Mouse (Mus musculus) midbrain, embryonic 15.5 days (tissue): ENCODE measurements at regions not wholly inside any gene's neighbourhood (a gene's known extent, or its start where the extent isn't known, plus 50 kb on each side); places are given as distances from the start of the nearest gene placed in this dataset.

Experiments
- ATAC-seq: fragments of 200-750 bp; cut with Nextera tagmentation; replicated peaks from 2 replicates; pipeline ENCODE4 v1.8.0; 2017; ENCODE audit warnings: moderate TSS enrichment
- H3K27ac ChIP-seq: fragments of 300-500 bp; sonication (generic); 2 replicates; pipeline ENCODE4 v1.5.1; 2015; ENCODE audit warnings: mild to moderate bottlenecking, inconsistent platforms
- H3K27me3 ChIP-seq: fragments of 300-500 bp; sonication (generic); replicated peaks from 2 replicates; pipeline ENCODE4 v1.6.1; 2015; ENCODE audit warnings: inconsistent platforms
- H3K36me3 ChIP-seq: fragments of 300-500 bp; sonication (generic); replicated peaks from 2 replicates; pipeline ENCODE4 v1.6.1; 2015; ENCODE audit warnings: inconsistent platforms
- H3K4me1 ChIP-seq: fragments of 300-500 bp; sonication (generic); 2 replicates; pipeline ENCODE4 v1.6.1; 2015; ENCODE audit warnings: inconsistent platforms
- H3K4me2 ChIP-seq: fragments of 300-500 bp; sonication (generic); 2 replicates; pipeline ENCODE4 v1.6.1; 2015; ENCODE audit warnings: inconsistent platforms, mild to moderate bottlenecking, moderate library complexity
- H3K4me3 ChIP-seq: fragments of 300-500 bp; sonication (generic); 2 replicates; pipeline ENCODE4 v1.5.1; 2015; ENCODE audit warnings: mild to moderate bottlenecking, inconsistent platforms
- H3K9ac ChIP-seq: fragments of 300-500 bp; sonication (generic); 2 replicates; pipeline ENCODE4 v1.6.1; 2015; ENCODE audit warnings: mild to moderate bottlenecking, inconsistent platforms
- H3K9me3 ChIP-seq: fragments of 300-500 bp; sonication (generic); 2 replicates; pipeline ENCODE4 v1.6.1; 2016; ENCODE audit warnings: inconsistent platforms
- WGBS: fragments of 180-500 bp; shearing (Covaris S2); methylation state at CpG from one replicate; pipeline ENCODE4 v1.1.7; 2015; ENCODE audit warnings: mixed read lengths; 5-methylcytosine and 5-hydroxymethylcytosine counted together

- no peak overlapping the region for H3K9ac ChIP-seq
- no peaks in the 10 kb centered on the region for H3K36me3 ChIP-seq
- no peaks in the 10 kb centered on the region for H3K4me1 ChIP-seq
- no peaks in the 10 kb centered on the region for H3K9me3 ChIP-seq
- no peaks in the 10 kb centered on the region for H3K27me3 ChIP-seq
- WGBS = 87% methylated on average over 5 of the region's 5 CpGs
- no peak overlapping the region for H3K4me2 ChIP-seq
- H3K4me3 ChIP-seq = no peak overlapping the region
- no peak for ATAC-seq
- H3K27ac ChIP-seq = no peak overlapping the region
Measured at GRCm38 (mm10) chr13:6241472-6242123, 306.4 kb upstream of the Pitrm1 start.

DNA sequence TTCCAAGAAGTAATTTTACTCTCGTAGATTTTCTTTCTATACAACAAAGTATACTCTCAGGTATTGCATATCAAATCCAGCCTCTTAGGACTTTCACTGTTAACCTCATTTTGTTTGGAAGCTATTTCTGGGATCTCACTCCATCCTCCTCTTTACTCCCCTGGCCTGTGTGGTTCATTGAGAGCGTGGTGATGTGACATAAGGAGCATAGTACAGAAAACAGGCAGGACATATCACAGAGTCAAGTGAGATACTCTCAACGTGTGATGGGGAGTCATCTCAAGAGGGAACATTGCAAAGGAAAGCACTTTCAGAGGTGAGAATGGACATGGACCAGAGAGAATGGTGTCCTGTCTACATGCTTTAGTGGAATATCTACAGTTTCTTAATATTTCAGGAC, 297.8 kb upstream of the Pitrm1 start:
- no peak overlapping the region for H3K27ac ChIP-seq
- no peaks in the 10 kb centered on the region for H3K27me3 ChIP-seq
- no peaks in the 10 kb centered on the region for H3K4me1 ChIP-seq
- WGBS = 91% methylated on average over 3 of the region's 3 CpGs
- no peaks in the 10 kb centered on the region for H3K9me3 ChIP-seq
- ATAC-seq = no peak
- H3K4me3 ChIP-seq = no peak overlapping the region
- H3K9ac ChIP-seq = no peak overlapping the region
- H3K36me3 ChIP-seq = no peaks in the 10 kb centered on the region
- no peak overlapping the region for H3K4me2 ChIP-seq

DNA sequence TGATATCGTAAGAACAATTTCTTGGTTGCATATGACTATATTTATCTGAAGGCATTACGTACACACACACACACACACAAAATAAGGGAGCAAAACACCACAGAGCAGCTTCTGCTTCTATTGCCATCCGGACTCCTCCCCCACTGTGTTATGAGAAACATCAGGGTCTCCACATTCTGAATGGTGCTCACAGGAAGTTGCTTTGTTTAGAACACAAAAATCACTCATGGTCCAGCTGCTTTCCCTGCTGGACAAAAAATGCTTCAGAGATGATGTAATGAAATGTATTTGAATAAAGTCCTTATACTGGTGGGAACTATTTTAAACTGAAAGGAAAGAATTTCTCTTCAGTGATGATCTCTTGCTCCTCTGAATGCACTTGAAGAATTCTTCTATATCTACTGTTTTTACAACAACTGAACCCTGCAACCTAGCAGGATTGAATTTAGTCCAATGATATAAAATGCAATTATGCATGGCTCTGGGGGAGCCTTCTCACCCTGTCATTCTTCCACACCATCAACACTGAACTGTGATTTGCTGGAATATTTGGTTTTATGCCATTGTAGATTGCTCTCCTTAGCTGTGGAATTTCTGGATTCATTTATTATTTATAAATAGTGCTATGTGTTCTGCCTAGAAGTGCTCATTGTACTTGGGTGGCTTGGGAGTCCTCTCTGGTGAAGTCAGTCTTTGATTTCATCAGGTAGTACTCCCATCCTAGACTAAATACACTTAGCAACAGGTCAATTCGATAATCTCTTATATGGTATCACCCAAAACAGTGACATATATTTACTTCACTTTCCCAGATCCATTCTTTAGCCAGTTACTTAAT, 296.7 kb upstream of the Pitrm1 start:
- WGBS = 54% methylated on average over 4 of the region's 4 CpGs

GRCm38 (mm10) chr13:6252100-6252499, 295.8 kb upstream of the Pitrm1 start:
- 87% methylated on average over 3 of the region's 3 CpGs for WGBS
- Histone ChIP-seq H3K4me2 (no peak overlapping the region), H3K9me3 (no peaks in the 10 kb centered on the region), H3K9ac (no peak overlapping the region), H3K4me3 (no peak overlapping the region), H3K36me3 (no peaks in the 10 kb centered on the region), H3K27ac (no peak overlapping the region), H3K4me1 (no peaks in the 10 kb centered on the region), H3K27me3 (no peaks in the 10 kb centered on the region)
- no peak for ATAC-seq

More for the DNA sequence above, 296.7 kb upstream of the Pitrm1 start:
- no peak overlapping the region for H3K4me2 ChIP-seq
- no peaks in the 10 kb centered on the region for H3K4me1 ChIP-seq
- no peak overlapping the region for H3K27ac ChIP-seq
- no peaks in the 10 kb centered on the region for H3K36me3 ChIP-seq
- H3K4me3 ChIP-seq = no peak overlapping the region
- no peak overlapping the region for H3K9ac ChIP-seq
- no peaks in the 10 kb centered on the region for H3K9me3 ChIP-seq
- H3K27me3 ChIP-seq = no peaks in the 10 kb centered on the region
- peak; percentile 72; the same call in 1 of the 2 replicates for ATAC-seq

DNA sequence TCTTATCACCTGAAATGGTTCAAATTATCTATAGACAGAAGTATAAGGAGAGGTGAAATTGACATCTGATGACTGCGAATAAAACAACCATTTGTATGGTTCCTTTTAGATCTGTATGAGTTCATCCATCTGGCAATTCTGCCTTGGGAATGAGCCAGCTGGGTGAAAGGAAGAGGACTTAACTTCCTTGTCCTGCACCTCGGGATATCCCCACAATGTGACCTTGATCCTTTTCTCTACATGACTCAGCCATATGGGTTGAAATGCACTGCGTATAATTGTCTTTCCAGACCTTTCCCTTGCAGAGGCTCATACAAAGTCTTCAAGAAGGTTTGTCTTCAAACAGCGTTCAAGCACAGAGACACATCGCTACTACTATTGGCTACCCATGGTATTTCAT, 292.6 kb upstream of the Pitrm1 start:
- no peaks in the 10 kb centered on the region for H3K4me1 ChIP-seq
- H3K36me3 ChIP-seq = no peaks in the 10 kb centered on the region
- no peak overlapping the region for H3K9ac ChIP-seq
- 94% methylated on average over 5 of the region's 5 CpGs for WGBS
- no peaks in the 10 kb centered on the region for H3K9me3 ChIP-seq
- no peaks in the 10 kb centered on the region for H3K27me3 ChIP-seq
- no peak overlapping the region for H3K4me2 ChIP-seq
- no peak overlapping the region for H3K27ac ChIP-seq
- ATAC-seq = no peak
- no peak overlapping the region for H3K4me3 ChIP-seq

DNA sequence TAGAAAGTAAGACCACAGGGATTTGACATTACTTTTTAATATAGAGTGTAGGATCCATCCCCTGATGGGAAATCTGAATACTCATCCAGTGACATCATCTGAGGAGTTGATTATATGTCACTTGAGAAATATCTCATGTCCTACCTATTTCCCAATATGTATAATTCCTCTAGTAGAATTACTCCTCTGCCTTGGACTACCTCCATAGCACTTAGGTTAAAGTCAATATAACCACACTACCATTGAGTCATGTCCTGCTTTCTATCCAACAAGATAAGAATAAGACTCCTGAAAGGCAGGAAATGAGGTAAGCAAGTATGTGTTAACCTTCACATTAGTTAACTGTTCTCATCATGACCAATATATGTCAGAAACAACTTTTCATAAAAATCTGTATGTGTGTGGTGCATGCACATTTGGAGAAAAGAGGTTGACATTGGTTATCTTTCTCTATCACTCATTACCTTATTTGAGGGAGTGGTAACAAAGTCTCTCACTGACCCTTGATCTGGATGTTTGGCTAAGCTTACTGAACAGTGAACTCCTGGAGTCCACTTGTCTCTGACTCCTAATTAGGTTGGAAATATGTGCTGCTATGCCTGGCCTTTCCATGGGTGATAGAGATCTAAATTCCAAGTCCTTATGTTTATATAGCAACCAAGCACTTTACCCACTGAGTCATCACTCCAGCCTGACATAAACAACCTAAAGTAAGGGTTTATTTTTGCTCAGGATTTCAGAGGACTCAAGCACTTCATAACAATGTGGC, 292.0 kb upstream of the Pitrm1 start:
- Histone ChIP-seq H3K9ac (no peak overlapping the region), H3K36me3 (no peaks in the 10 kb centered on the region), H3K4me1 (no peaks in the 10 kb centered on the region), H3K9me3 (no peaks in the 10 kb centered on the region), H3K4me3 (no peak overlapping the region), H3K27ac (no peak overlapping the region), H3K4me2 (no peak overlapping the region), H3K27me3 (no peaks in the 10 kb centered on the region)
- ATAC-seq = no peak

DNA sequence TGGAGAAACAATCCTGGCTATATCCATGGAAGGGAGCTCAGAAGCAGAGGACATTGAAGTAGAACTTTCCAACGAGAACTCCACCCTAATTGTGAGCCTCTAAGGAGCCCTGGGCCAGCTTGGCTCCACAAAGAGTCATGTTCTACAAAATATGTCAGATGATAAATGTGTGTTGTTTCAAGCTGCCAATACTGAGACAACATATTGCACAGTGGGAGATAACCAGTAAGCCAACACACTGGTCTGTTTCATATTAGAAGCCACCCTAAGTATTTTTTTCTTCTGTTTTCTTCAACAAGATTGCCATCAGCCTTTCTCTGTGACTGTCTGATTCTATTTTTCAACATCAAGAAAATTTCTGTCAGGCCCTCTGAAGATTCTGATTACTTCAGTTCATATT, 289.5 kb upstream of the Pitrm1 start:
- no peak overlapping the region for H3K27ac ChIP-seq
- H3K4me2 ChIP-seq = no peak overlapping the region
- H3K9ac ChIP-seq = no peak overlapping the region
- no peaks in the 10 kb centered on the region for H3K36me3 ChIP-seq
- no peaks in the 10 kb centered on the region for H3K27me3 ChIP-seq
- WGBS = 80% methylated on average over 1 of the region's 1 CpGs
- H3K9me3 ChIP-seq = no peaks in the 10 kb centered on the region
- H3K4me1 ChIP-seq = no peaks in the 10 kb centered on the region
- no peak for ATAC-seq
- H3K4me3 ChIP-seq = no peak overlapping the region

GRCm38 (mm10) chr13:6260321-6260865, 287.6 kb upstream of the Pitrm1 start:
- Histone ChIP-seq H3K9me3 (no peaks in the 10 kb centered on the region), H3K36me3 (no peaks in the 10 kb centered on the region), H3K4me1 (no peaks in the 10 kb centered on the region), H3K27me3 (no peaks in the 10 kb centered on the region), H3K4me3 (no peak overlapping the region), H3K9ac (no peak overlapping the region), H3K4me2 (no peak overlapping the region), H3K27ac (no peak overlapping the region)
- WGBS = 87% methylated on average over 3 of the region's 3 CpGs
- no peak for ATAC-seq

DNA sequence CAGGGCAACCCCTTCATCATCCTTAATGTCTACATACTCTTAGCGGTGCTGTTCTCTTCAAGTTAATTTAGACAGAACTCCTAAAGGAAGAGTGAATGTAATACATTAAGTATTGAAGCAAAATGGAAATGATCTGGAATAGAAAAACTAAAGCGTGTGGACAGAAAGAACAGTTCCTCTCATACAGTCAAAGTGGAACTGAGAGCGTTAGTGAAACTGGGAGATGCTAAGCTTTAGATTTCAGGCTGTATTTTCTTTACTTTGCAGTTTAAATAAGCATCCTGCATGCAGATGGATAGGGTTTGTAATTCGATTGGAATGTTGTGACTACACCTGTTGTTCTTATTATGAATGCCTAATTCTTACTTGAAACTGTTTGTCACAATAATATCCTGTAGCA, 286.5 kb upstream of the Pitrm1 start:
- Histone ChIP-seq H3K4me3 (no peak overlapping the region), H3K4me1 (no peaks in the 10 kb centered on the region), H3K27ac (no peak overlapping the region), H3K27me3 (no peaks in the 10 kb centered on the region), H3K9me3 (no peaks in the 10 kb centered on the region), H3K9ac (no peak overlapping the region), H3K4me2 (no peak overlapping the region), H3K36me3 (no peaks in the 10 kb centered on the region)
- ATAC-seq = no peak
- 83% methylated on average over 4 of the region's 4 CpGs for WGBS

GRCm38 (mm10) chr13:6270546-6270945, 277.4 kb upstream of the Pitrm1 start:
- no peak for ATAC-seq
- Histone ChIP-seq H3K4me2 (no peak overlapping the region), H3K9ac (no peak overlapping the region), H3K27me3 (no peaks in the 10 kb centered on the region), H3K4me3 (no peak overlapping the region), H3K36me3 (no peaks in the 10 kb centered on the region), H3K9me3 (no peaks in the 10 kb centered on the region), H3K27ac (no peak overlapping the region), H3K4me1 (no peaks in the 10 kb centered on the region)
- 82% methylated on average over 1 of the region's 1 CpGs for WGBS

DNA sequence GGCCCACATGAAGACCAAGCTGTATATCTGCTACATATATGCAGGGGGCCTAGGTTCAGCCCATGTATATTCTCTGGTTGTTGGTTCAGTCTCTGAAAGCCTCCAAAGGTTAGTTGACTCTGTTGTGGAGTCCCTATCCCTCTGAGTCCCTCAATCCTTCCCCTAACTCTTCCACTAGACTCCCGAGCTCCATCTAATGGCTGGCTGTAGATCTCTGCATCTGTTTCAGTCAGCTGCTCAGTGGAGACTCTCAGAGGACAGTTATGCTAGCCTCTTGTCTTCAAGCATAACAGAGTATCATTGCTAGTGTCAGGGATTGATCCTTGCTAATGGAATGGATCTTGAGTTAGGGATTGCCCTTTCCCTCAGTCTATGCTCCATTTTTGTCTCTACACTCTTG, 275.0 kb upstream of the Pitrm1 start:
- Histone ChIP-seq H3K36me3 (no peaks in the 10 kb centered on the region), H3K9ac (no peak overlapping the region), H3K4me1 (no peaks in the 10 kb centered on the region), H3K4me2 (no peak overlapping the region), H3K27me3 (no peaks in the 10 kb centered on the region), H3K4me3 (no peak overlapping the region), H3K9me3 (no peaks in the 10 kb centered on the region), H3K27ac (no peak overlapping the region)
- no peak for ATAC-seq
- 86% methylated on average over 1 of the region's 1 CpGs for WGBS

- no peak overlapping the region for H3K9ac ChIP-seq
- H3K4me2 ChIP-seq = no peak overlapping the region
- no peak overlapping the region for H3K4me3 ChIP-seq
- no peaks in the 10 kb centered on the region for H3K36me3 ChIP-seq
- no peaks in the 10 kb centered on the region for H3K4me1 ChIP-seq
- H3K9me3 ChIP-seq = no peaks in the 10 kb centered on the region
- H3K27me3 ChIP-seq = no peaks in the 10 kb centered on the region
- ATAC-seq = peak; percentile 50; the same call in 1 of the 2 replicates
- no peak overlapping the region for H3K27ac ChIP-seq
- 80% methylated on average over 1 of the region's 1 CpGs for WGBS
Measured at GRCm38 (mm10) chr13:6280073-6280472, 267.9 kb upstream of the Pitrm1 start.
